Mouse (Mus musculus): ENCODE measurements around the gene Fhit. TPM values are rescaled to one million over a fixed set of nuclear protein-coding genes. Genes with fewer than 3 reads are reported as not detected.
"Not testable (repeated sequence)": the region's sequence is repeated elsewhere in the genome, so short reads cannot be mapped to it uniquely, and the experiment has no call there.

The Fhit gene
- polyA plus RNA-seq, 1 experiment = 3.7 TPM

DNA sequence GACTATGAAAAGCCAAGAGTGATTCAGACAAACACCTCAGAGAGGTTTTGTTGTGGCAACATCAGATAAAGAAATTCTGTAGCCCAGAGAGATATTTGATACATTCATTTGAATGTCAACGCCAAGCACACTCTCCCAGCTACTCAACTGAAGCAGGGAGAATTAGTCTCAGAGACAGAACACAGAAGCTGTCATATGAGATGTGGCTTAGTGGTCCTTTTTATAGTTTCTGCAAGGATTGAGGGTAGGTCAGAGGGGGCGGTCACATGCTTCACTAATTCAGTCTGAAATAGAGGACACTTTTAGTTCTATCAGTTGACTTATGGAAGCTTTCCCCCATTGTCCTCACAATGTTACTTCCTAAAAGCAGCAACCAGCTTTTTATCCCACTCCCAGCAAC is 98.2 kb downstream of the Fhit start:
- H3K27ac ChIP-seq (ENCODE audit: insufficient read depth, low read depth, low read length) = no peak overlapping the region
- H3K4me1 ChIP-seq (ENCODE audit: control insufficient read depth, insufficient read depth, insufficient read length, low read length) = no peaks in the 10 kb centered on the region
- no peaks in the 10 kb centered on the region for H3K27me3 ChIP-seq (ENCODE audit: control insufficient read depth, insufficient read depth, low read length)
- no peak for TF ChIP-seq CTCF (IDR thresholded peaks at IDR 0.05; ENCODE audit: extremely low read depth, insufficient read length, insufficient replicate concordance, low read depth, low read length)
- TF ChIP-seq POLR2A (IDR thresholded peaks at IDR 0.05; ENCODE audit: low read depth, low read length) = no peak
- no peak overlapping the region for H3K4me3 ChIP-seq (ENCODE audit: low read depth, low read length)
- WGBS = 80% methylated on average over 2 of the region's 2 CpGs
- H3K36me3 ChIP-seq (ENCODE audit: control insufficient read depth, insufficient read depth, low read length) = no peaks in the 10 kb centered on the region

DNA sequence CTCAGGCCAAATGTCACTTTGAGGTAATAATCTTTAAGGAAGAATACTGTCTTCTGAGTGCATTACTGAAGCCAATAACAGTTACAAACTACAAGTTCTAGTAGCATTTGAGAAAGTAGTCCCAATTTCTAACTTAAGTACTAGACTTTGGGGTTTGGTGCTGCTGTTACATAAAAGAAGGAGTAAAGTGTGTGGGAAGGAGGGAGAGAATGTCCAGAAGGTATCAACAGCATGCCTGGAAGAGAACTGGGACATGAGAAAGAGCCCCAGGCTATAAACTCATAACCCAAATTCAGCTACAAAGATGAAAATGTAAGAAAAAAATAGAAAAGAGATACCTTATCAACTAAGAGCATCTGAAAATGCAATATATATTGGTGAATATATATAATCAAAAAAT is 101.6 kb downstream of the Fhit start:
- no peak overlapping the region for H3K4me3 ChIP-seq (ENCODE audit: low read depth, low read length)
- no peaks in the 10 kb centered on the region for H3K36me3 ChIP-seq (ENCODE audit: control insufficient read depth, insufficient read depth, low read length)
- no peak overlapping the region for H3K27ac ChIP-seq (ENCODE audit: insufficient read depth, low read depth, low read length)
- no peak for TF ChIP-seq POLR2A (IDR thresholded peaks at IDR 0.05; ENCODE audit: low read depth, low read length)
- TF ChIP-seq CTCF (IDR thresholded peaks at IDR 0.05; ENCODE audit: extremely low read depth, insufficient read length, insufficient replicate concordance, low read depth, low read length) = no peak
- H3K27me3 ChIP-seq (ENCODE audit: control insufficient read depth, insufficient read depth, low read length) = no peaks in the 10 kb centered on the region
- no peaks in the 10 kb centered on the region for H3K4me1 ChIP-seq (ENCODE audit: control insufficient read depth, insufficient read depth, insufficient read length, low read length)

DNA sequence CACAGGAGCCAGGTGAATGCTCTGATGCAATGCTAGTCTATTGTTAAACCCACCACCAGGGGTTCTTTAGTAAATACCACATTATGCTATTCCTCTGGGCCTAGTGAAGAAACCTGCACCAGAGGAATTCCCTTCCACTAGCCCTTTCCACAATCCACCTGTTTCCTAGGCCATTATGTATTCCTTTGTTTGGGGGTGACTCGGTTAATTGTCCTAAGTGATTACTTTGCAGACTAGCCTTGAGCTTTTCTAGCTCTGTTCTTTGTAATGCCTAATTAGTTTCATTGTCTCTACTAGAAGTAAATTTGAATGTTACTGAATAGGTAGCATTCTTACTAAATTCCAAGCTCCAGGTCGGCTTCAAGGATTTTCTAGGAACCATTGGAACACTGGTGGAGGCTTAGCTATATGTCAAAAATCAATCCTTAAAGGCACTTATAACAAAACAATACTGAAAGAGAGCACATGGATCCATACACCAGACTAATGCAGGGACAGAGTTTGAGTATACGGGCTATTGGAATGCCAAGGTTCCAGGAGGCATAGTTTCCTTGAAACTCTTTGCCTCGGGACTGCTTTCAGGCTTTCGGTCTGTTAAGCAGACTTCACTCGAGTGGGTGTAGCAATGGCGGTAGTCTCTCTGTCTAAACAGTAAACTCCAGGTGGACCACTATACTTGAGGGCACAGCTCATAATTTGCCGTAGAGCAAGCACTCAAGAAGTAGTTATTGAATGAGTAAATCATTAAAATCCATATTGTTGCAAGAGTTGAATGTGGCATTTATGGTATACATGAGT is 122.1 kb downstream of the Fhit start:
- H3K4me1 ChIP-seq (ENCODE audit: control insufficient read depth, insufficient read depth, insufficient read length, low read length); H3K36me3 ChIP-seq (ENCODE audit: control insufficient read depth, insufficient read depth, low read length); H3K27ac ChIP-seq (ENCODE audit: insufficient read depth, low read depth, low read length); H3K4me3 ChIP-seq (ENCODE audit: low read depth, low read length); H3K27me3 ChIP-seq (ENCODE audit: control insufficient read depth, insufficient read depth, low read length): not testable (repeated sequence)
- WGBS = 73% methylated on average over 8 of the region's 8 CpGs

DNA sequence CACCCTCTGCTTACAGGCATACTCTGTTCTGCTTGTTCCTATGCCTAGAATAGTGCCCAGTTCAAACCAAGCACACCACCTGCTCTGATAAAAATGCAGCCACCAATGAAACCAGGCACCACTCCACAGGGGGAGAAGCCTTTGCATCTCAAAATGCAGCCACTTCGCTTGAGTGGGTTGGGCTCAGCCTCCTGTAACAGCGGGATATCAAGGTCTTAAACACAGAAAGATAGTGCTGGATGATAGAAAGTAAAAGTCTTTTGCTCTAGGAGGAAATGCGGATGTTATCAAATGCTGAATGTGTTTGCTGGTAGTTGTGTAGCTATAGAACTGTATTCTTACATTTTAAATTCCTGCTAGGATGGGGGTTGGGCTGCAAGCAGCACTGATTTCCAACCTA is 140.4 kb downstream of the Fhit start:
- no peaks in the 10 kb centered on the region for H3K4me1 ChIP-seq (ENCODE audit: control insufficient read depth, insufficient read depth, insufficient read length, low read length)
- no peaks in the 10 kb centered on the region for H3K36me3 ChIP-seq (ENCODE audit: control insufficient read depth, insufficient read depth, low read length)
- 28% methylated on average over 3 of the region's 3 CpGs for WGBS
- H3K27me3 ChIP-seq (ENCODE audit: control insufficient read depth, insufficient read depth, low read length) = no peaks in the 10 kb centered on the region
- no peak for TF ChIP-seq CTCF (IDR thresholded peaks at IDR 0.05; ENCODE audit: extremely low read depth, insufficient read length, insufficient replicate concordance, low read depth, low read length)
- TF ChIP-seq POLR2A (IDR thresholded peaks at IDR 0.05; ENCODE audit: low read depth, low read length) = no peak
- H3K4me3 ChIP-seq (ENCODE audit: low read depth, low read length) = no peak overlapping the region
- H3K27ac ChIP-seq (ENCODE audit: insufficient read depth, low read depth, low read length) = no peak overlapping the region

DNA sequence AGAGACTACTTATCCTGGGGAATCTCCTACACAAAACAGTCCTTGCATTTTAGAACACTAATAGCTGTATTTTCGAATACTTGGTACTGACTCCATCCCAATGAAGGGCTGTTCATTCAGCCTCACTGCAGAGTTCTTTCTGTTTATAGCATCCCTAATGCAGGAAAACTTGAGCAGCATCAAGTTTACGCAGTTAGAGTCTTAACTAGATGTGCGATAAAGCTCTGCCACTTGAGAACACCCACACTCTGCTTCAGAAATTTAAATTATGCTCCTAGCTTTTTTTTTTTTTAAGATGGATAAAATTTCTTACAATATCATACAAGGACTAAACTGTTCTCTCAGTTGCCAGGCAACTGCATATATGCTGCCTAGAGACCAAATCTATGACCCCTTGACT is 183.2 kb downstream of the Fhit start:
- H3K4me3 ChIP-seq (ENCODE audit: low read depth, low read length) = no peak overlapping the region
- no peaks in the 10 kb centered on the region for H3K36me3 ChIP-seq (ENCODE audit: control insufficient read depth, insufficient read depth, low read length)
- WGBS = 83% methylated on average over 3 of the region's 3 CpGs
- no peak overlapping the region for H3K27ac ChIP-seq (ENCODE audit: insufficient read depth, low read depth, low read length)
- no peaks in the 10 kb centered on the region for H3K4me1 ChIP-seq (ENCODE audit: control insufficient read depth, insufficient read depth, insufficient read length, low read length)
- no peak for TF ChIP-seq CTCF (IDR thresholded peaks at IDR 0.05; ENCODE audit: extremely low read depth, insufficient read length, insufficient replicate concordance, low read depth, low read length)
- no peak for TF ChIP-seq POLR2A (IDR thresholded peaks at IDR 0.05; ENCODE audit: low read depth, low read length)
- no peaks in the 10 kb centered on the region for H3K27me3 ChIP-seq (ENCODE audit: control insufficient read depth, insufficient read depth, low read length)

DNA sequence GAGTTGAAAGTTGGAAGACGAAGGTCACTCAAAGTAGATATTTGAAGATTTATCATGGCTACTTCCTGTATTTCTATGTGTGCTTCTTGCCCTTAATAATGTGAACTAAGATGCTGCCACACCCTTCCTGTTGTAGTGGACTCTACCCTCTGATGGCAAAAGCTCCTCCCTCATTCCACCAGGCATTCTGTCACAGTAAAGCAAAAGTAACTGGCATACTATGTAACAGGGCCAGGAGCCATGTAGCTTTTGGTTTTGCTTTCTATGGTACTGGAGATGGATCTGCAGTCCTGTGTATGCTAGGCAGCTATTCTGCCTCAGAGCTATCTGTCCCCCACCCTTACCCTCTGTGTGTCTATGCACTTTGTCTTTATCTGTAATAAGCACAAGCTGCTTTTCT is 220.2 kb downstream of the Fhit start:
- Histone ChIP-seq H3K27me3 (ENCODE audit: control insufficient read depth, insufficient read depth, low read length) (no peaks in the 10 kb centered on the region), H3K4me1 (ENCODE audit: control insufficient read depth, insufficient read depth, insufficient read length, low read length) (no peaks in the 10 kb centered on the region), H3K4me3 (ENCODE audit: low read depth, low read length) (no peak overlapping the region), H3K36me3 (ENCODE audit: control insufficient read depth, insufficient read depth, low read length) (no peaks in the 10 kb centered on the region), H3K27ac (ENCODE audit: insufficient read depth, low read depth, low read length) (no peak overlapping the region)
- TF ChIP-seq POLR2A (IDR thresholded peaks at IDR 0.05; ENCODE audit: low read depth, low read length) (no peak), CTCF (IDR thresholded peaks at IDR 0.05; ENCODE audit: extremely low read depth, insufficient read length, insufficient replicate concordance, low read depth, low read length) (no peak)
- 68% methylated on average over 1 of the region's 1 CpGs for WGBS

DNA sequence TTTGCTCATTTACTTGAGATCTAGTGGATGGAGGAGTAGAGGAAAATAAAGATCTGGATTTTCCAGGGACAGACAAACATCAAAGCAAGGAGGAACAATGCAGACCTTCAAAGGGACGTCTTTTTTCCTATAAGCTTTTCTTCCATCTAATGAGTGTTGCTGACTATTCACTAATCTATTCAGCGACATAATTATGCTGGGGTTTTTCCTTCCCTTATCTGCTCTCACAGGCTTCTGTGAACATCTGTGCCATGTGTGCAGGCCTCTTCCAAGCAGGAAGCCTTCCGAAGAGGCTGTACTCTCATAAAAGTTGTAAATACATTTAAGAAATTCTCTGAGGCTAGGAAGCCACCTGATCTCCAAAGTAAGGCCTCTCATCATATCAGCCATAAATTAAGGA is 228.2 kb downstream of the Fhit start:
- Histone ChIP-seq H3K4me3 (ENCODE audit: low read depth, low read length) (no peak overlapping the region), H3K36me3 (ENCODE audit: control insufficient read depth, insufficient read depth, low read length) (no peaks in the 10 kb centered on the region), H3K27me3 (ENCODE audit: control insufficient read depth, insufficient read depth, low read length) (no peaks in the 10 kb centered on the region), H3K27ac (ENCODE audit: insufficient read depth, low read depth, low read length) (no peak overlapping the region), H3K4me1 (ENCODE audit: control insufficient read depth, insufficient read depth, insufficient read length, low read length) (no peaks in the 10 kb centered on the region)
- WGBS = 42% methylated on average over 3 of the region's 3 CpGs
- TF ChIP-seq CTCF (IDR thresholded peaks at IDR 0.05; ENCODE audit: extremely low read depth, insufficient read length, insufficient replicate concordance, low read depth, low read length) (no peak), POLR2A (IDR thresholded peaks at IDR 0.05; ENCODE audit: low read depth, low read length) (no peak)

Data from small intestine, adult 2 months (tissue).